Mouse (Mus musculus): ENCODE results near the gene Vdac1. TPM values are rescaled to one million over a fixed set of nuclear protein-coding genes. Genes with fewer than 3 reads are reported as not detected.
A peak's percentile ranks its signal among the peaks of the same experiment; 100 is the strongest.
"Not testable (repeated sequence)": the region's sequence is repeated elsewhere in the genome, so short reads cannot be mapped to it uniquely, and the experiment has no call there.

Vdac1 gene
- polyA plus RNA-seq, 1 experiment from 2014 or later = 266 TPM

DNA sequence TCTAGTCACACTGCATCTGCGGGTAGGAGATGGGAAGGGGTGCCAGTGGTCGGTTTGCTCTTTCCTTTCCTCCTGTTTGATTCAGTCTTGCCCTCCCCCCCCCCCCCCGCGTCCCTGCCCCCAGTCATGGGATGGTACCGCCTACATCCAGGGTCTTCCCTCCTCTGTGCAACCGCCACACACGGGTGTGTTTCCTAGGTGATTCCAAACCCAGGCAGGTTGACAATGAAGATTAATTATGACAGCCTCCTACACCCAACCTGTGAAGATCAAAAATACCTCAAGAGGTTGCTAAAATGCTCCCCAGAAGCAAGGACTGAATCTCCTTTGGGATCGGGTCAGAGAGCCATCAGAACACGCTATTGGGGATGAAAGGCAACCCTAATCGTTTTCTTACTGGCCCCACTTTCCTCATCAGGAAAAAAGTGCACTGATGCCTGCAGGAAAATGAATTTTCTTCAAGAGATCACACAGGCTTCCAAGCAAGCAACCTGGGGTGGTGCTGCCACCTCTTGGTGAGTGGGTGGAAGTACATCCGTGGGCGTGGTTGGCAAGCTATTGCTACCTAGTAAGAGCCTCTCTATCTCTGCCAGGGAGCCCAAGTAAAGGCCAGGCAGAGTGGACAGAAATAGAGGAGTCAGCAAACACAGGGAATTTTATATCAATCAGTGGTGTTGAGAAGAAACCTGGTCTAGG lies 14.6 kb upstream of the Vdac1 start:
- WGBS = 8% methylated on average over 10 of the region's 12 CpGs
- no peak for ATAC-seq (ENCODE audit: insufficient read depth, low FRiP score, low read depth)
- 0 out of 2 replicates have a peak, but pooled peaks cover 13% of the 10 kb centered on the region for H3K4me1 ChIP-seq
- no peaks in the 10 kb centered on the region for H3K36me3 ChIP-seq
- peak overlapping the region; percentile 30 for H3K4me3 ChIP-seq (replicated peaks)
- no peaks in the 10 kb centered on the region for H3K27me3 ChIP-seq (replicated peaks)
- H3K27ac ChIP-seq = peak overlapping the region; percentile 31; the same call in 1 of the 2 replicates
- no peak overlapping the region for H3K9ac ChIP-seq
- peak overlapping the region; percentile 52 for H3K4me2 ChIP-seq
- no peaks in the 10 kb centered on the region for H3K9me3 ChIP-seq

DNA sequence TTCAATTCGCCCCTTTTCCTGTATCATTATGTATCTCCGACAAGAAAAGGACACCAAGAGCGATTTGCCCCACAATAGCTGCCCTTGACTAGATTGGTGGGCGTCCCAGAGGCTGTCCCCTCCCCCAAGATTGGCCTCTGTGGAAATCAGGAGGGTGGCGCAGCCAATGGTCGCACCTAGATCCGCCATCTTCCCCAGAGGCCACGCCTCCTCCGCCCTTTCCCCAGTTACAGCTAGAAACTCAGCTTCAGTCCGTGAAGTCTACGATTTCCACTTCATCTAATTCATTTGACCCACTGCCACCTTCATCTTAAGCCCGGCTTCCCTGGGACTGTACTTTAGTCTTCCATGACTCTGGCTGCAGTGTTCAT lies 14.0 kb upstream of the Vdac1 start:
- 3% methylated on average over 12 of the region's 12 CpGs for WGBS
- Histone ChIP-seq H3K27me3 (replicated peaks) (no peaks in the 10 kb centered on the region), H3K9ac (no peak overlapping the region), H3K36me3 (no peaks in the 10 kb centered on the region), H3K4me1 (0 out of 2 replicates have a peak, but pooled peaks cover 10% of the 10 kb centered on the region), H3K9me3 (no peaks in the 10 kb centered on the region), H3K4me3 (replicated peaks) (peak overlapping the region; percentile 30), H3K27ac (peak overlapping the region; percentile 31), H3K4me2 (peak overlapping the region; percentile 52)
- ATAC-seq (ENCODE audit: insufficient read depth, low FRiP score, low read depth) = 0 out of 2 replicates have a peak, but pooled peaks have one; percentile 37

DNA sequence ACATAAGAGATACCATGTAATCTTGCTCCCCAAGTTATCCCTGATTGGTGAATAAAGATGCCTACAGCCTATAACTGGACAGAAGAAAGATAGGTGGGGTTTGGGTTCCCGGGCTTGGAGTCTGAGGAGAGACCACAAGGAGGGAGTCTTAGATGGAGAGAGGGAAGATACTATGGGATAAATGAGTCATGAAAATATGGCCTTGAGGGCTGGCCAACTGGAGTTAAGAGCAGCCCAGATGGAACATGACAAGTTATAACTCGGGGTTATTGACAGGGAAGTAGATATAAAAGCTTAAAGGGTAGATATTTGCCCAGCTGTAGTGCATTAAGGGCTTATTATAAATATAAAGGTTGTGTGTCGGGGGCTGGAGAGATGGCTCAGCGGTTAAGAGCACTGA lies 12.5 kb upstream of the Vdac1 start:
- Histone ChIP-seq H3K4me2 (no peak overlapping the region), H3K27me3 (replicated peaks) (no peaks in the 10 kb centered on the region), H3K27ac (no peak overlapping the region), H3K9me3 (no peaks in the 10 kb centered on the region), H3K9ac (no peak overlapping the region), H3K4me1 (0 out of 2 replicates have a peak, but pooled peaks cover 10% of the 10 kb centered on the region), H3K4me3 (replicated peaks) (no peak overlapping the region), H3K36me3 (no peaks in the 10 kb centered on the region)
- ATAC-seq (ENCODE audit: insufficient read depth, low FRiP score, low read depth) = no peak
- 72% methylated on average over 4 of the region's 4 CpGs for WGBS

DNA sequence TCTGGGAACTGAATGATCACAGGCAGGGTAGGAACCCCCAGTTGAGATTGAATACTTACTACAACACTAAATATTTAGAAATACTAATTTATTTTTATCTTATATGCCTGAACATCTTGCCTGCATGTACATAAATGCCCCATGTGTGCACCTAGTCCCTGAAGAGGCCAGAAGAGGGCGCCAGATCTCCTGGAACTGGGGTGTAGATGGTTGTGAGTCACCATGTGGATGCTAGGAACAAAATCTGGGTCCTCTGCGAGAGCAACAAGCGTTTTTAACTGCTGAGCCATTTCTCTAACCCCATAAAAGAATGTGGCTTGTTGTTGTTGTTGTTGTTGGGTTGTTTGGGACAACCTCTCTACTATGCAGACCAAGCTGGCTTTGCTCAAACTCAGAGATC lies 11.9 kb upstream of the Vdac1 start:
- Histone ChIP-seq H3K4me2 (no peak overlapping the region), H3K9ac (no peak overlapping the region)
- ATAC-seq (ENCODE audit: insufficient read depth, low FRiP score, low read depth) = no peak

DNA sequence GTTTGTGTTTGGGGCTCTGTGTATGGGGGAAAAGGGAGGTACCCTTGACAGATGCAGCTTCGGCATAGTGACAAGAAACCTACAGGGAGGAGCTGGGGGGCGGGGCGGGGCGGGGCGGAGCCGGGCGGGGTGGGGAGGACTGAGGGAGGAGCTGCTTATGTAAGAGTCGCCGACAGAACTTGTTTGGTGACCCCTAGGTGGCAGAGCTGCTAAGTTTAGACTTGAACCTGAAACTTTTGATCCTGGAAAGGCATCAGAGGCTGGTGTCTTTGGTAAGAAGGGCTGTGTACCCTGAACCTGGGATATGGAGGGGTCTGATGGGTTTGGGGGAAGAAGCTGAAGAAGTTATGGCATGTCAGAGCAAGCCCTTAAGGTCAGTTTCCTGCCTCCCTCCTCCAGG lies 9.7 kb upstream of the Vdac1 start:
- Histone ChIP-seq H3K4me3 (replicated peaks) (no peak overlapping the region), H3K36me3 (no peaks in the 10 kb centered on the region)
- ATAC-seq (ENCODE audit: insufficient read depth, low FRiP score, low read depth) = peak; percentile 69; the same call in 1 of the 2 replicates

More for the DNA sequence above, 11.9 kb upstream of the Vdac1 start:
- no peak overlapping the region for H3K4me3 ChIP-seq (replicated peaks)
- H3K4me1 ChIP-seq = 0 out of 2 replicates have a peak, but pooled peaks cover 10% of the 10 kb centered on the region
- H3K36me3 ChIP-seq = no peaks in the 10 kb centered on the region
- no peak overlapping the region for H3K27ac ChIP-seq
- H3K27me3 ChIP-seq (replicated peaks) = no peaks in the 10 kb centered on the region
- no peaks in the 10 kb centered on the region for H3K9me3 ChIP-seq
- 79% methylated on average over 3 of the region's 3 CpGs for WGBS

DNA sequence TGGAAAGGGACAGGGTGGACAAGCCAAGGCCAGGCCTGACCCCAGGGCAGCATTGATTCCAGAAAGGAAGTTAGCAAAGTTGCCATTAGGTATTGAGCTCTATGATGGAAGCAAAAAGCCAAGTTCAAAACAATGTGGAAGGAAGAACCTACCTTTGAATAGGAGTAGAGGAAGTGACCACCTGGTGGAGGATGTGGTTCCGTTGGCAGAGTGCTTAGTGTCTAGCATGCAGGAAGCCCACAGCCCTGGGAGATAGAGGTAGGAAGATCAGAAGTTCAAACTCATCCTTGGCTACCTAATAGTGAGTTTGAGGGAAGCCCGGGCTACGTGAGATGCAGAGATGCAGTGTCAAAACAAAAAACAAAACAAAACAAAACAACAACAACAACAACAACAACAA lies 8.4 kb upstream of the Vdac1 start:
- Histone ChIP-seq H3K4me3 (replicated peaks) (no peak overlapping the region), H3K9ac (no peak overlapping the region), H3K27me3 (replicated peaks) (no peaks in the 10 kb centered on the region), H3K36me3 (no peaks in the 10 kb centered on the region), H3K9me3 (no peaks in the 10 kb centered on the region), H3K4me2 (no peak overlapping the region), H3K27ac (no peak overlapping the region), H3K4me1 (0 out of 2 replicates have a peak, but pooled peaks cover 4% of the 10 kb centered on the region)
- WGBS = 92% methylated on average over 3 of the region's 3 CpGs
- ATAC-seq (ENCODE audit: insufficient read depth, low FRiP score, low read depth) = no peak

More for the DNA sequence above, 9.7 kb upstream of the Vdac1 start:
- 1% methylated on average over 9 of the region's 9 CpGs for WGBS
- H3K4me1 ChIP-seq = 0 out of 2 replicates have a peak, but pooled peaks cover 9% of the 10 kb centered on the region
- no peak overlapping the region for H3K9ac ChIP-seq
- H3K27ac ChIP-seq = no peak overlapping the region; the same call in 1 of the 2 replicates
- H3K27me3 ChIP-seq (replicated peaks) = no peaks in the 10 kb centered on the region
- no peaks in the 10 kb centered on the region for H3K9me3 ChIP-seq
- no peak overlapping the region for H3K4me2 ChIP-seq

DNA sequence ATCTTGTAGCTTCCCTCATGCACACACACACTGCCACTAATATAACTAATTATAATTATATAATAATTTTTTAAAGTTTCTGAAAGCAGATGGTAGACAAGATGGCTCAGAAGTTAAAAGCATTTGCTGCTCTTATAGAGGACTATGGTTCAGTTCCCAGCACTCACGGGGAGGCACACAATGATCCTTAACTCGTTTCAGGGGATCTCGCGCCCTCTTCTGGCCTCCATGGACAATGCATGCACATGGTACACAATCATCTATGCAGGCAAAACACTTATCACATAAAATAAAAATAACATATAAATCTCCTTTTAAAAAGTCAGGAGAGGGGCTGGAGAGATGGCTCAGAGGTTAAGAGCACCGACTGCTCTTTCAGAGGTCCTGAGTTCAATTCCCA lies 6.0 kb upstream of the Vdac1 start:
- no peak overlapping the region for H3K4me2 ChIP-seq
- ATAC-seq (ENCODE audit: insufficient read depth, low FRiP score, low read depth) = no peak
- no peaks in the 10 kb centered on the region for H3K9me3 ChIP-seq
- no peaks in the 10 kb centered on the region for H3K36me3 ChIP-seq
- 82% methylated on average over 5 of the region's 5 CpGs for WGBS
- H3K4me1 ChIP-seq = peaks cover 5% of the 10 kb centered on the region
- H3K27me3 ChIP-seq (replicated peaks) = no peaks in the 10 kb centered on the region
- no peak overlapping the region for H3K9ac ChIP-seq
- no peak overlapping the region for H3K4me3 ChIP-seq (replicated peaks)
- no peak overlapping the region for H3K27ac ChIP-seq

DNA sequence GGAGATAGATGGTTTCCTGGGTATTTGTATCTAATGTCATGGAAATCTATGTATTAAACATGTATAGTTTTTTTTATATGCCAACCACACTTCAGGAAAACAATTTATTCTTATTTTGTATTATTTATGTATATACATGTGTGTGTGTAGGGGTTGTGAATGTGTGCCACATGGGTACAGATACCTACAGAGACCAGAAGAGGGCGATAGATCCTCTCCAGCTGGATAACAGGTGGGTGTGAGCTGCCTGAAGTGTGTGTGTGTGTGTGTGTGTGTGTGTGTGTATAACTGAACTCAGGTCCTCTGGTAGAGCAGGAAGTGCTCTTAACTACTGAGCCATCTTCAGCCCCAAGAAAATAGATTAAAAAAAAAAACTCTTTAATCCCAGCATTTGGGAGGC lies 5.1 kb upstream of the Vdac1 start:
- Histone ChIP-seq H3K4me1 (peaks cover 10% of the 10 kb centered on the region), H3K9me3 (no peaks in the 10 kb centered on the region), H3K36me3 (no peaks in the 10 kb centered on the region), H3K27ac (no peak overlapping the region), H3K9ac (no peak overlapping the region), H3K4me2 (no peak overlapping the region), H3K4me3 (replicated peaks) (no peak overlapping the region), H3K27me3 (replicated peaks) (no peaks in the 10 kb centered on the region)
- no peak for ATAC-seq (ENCODE audit: insufficient read depth, low FRiP score, low read depth)
- WGBS = 90% methylated on average over 1 of the region's 1 CpGs

DNA sequence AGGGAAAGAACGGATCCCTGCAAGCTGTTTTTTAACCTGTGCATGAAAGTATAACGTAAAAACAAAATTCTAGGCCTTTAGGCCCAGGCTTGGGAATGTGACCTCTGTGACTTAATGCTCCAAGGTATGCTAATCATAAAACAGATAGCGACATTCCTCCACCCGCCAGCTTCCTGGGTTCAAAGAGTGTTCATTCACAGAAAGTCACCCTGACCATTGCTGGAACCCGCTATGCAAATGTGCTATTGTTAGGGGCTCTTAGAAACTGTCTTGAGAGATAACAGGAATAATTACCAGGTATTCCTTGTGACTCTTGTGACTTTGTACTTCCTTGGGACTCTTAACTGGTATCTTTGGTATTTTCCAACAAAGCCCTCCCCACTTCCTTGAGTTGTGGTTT lies 3.6 kb upstream of the Vdac1 start:
- H3K4me1 ChIP-seq = peaks cover 10% of the 10 kb centered on the region
- H3K9me3 ChIP-seq; H3K9ac ChIP-seq; H3K27ac ChIP-seq; H3K4me2 ChIP-seq; H3K4me3 ChIP-seq (replicated peaks); H3K36me3 ChIP-seq; H3K27me3 ChIP-seq (replicated peaks); ATAC-seq (ENCODE audit: insufficient read depth, low FRiP score, low read depth): not testable (repeated sequence)
- WGBS = 94% methylated on average over 5 of the region's 5 CpGs

DNA sequence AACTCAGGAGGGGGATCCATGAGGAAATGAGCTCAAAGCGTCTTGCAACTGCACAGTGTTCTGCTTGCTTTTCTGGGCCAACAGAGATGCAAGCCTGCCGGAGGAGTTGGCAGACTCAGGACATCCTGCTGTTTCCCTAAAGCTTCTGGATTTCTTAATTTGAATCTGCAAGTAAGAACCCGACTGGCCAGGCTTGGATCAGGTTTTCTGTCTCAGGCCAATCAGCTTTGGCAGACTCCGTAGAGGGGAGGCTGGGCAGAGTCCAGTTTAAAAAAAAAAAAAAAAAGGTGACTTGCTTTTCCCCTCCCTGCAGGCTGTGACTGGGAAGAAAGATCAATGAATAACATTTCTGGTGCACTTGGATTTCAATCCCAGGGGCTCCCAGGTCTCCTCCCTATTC lies 2.1 kb upstream of the Vdac1 start:
- ATAC-seq (ENCODE audit: insufficient read depth, low FRiP score, low read depth) = no peak
- Histone ChIP-seq H3K9ac (no peak overlapping the region), H3K4me3 (replicated peaks) (peak overlapping the region; percentile 14; the same call in 1 of the 2 replicates), H3K4me2 (peak overlapping the region; percentile 36; the same call in 1 of the 2 replicates), H3K36me3 (no peaks in the 10 kb centered on the region), H3K9me3 (no peaks in the 10 kb centered on the region), H3K27me3 (replicated peaks) (no peaks in the 10 kb centered on the region), H3K27ac (peak overlapping the region; percentile 57; the same call in 1 of the 2 replicates), H3K4me1 (peaks cover 20% of the 10 kb centered on the region)
- 28% methylated on average over 4 of the region's 4 CpGs for WGBS

DNA sequence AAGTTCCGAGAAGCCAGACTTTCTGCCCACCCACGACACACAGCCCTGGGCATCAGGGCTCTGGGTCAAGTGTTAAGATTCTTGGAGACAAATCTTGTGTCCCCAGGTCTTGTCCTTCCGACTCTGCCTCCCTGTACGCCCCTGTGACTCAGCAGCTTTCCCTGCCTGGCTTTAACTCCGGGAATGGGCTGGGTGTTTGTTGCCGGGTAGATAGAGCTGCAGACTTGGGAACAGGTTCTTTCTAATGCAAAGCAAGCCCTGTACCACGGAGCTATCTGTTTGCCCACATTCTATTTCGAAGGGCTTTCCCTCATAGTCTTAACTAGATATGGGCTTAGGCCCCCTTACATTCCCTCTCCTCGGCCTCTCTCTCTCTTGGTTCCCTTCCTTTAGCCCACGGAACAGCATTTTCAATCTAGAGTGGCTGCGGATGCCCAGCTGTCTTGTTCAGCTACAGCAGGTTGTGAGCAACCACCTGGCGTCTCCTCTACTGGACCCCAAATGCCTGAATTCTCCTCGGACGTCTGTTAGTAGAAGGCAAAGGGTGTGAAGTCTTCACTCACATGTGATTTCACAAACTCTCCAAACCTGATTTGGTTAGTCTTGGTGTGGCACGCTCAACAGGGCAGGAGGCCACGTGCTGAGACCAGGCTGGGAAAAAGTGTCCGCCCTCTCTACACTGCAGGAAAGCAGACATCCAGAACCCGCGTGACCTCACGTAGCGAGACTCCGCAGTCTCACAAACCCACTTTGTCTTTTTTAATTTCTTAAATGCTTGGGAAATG lies 782 bp upstream of the Vdac1 start:
- Histone ChIP-seq H3K27me3 (replicated peaks) (no peaks in the 10 kb centered on the region), H3K4me1 (peaks cover 34% of the 10 kb centered on the region), H3K4me2 (peak overlapping the region; percentile 66), H3K9me3 (no peaks in the 10 kb centered on the region), H3K4me3 (replicated peaks) (peak overlapping the region; percentile 82), H3K36me3 (no peaks in the 10 kb centered on the region), H3K9ac (peak overlapping the region; percentile 62; the same call in 1 of the 2 replicates), H3K27ac (peak overlapping the region; percentile 97)
- ATAC-seq (ENCODE audit: insufficient read depth, low FRiP score, low read depth) = peak; percentile 32
- WGBS = 15% methylated on average over 22 of the region's 22 CpGs

All from stomach, embryonic 15.5 days (tissue).